Mouse (Mus musculus) CH12.LX (cell line): ENCODE measurements at regions not wholly inside any gene's neighbourhood (a gene's known extent, or its start where the extent isn't known, plus 50 kb on each side); places are given as distances from the start of the nearest gene placed in this dataset.

Experiments used
- BHLHE40 ChIP-seq: IDR thresholded peaks from 2 replicates; pipeline ENCODE4 v1.6.1; 2011; ENCODE audit warnings: mild to moderate bottlenecking, low read depth, low read length, improper control_type of control experiment
- CTCF ChIP-seq, 2 experiments: IDR thresholded peaks in 1 of 2; conservative IDR thresholded peaks in 1 of 2; 2 replicates each; pipeline ENCODE4 v1.5.1; 2011 to 2012; ENCODE audit warnings: low read depth in 2 of 2, low read length in 2 of 2, improper control_type of control experiment in 1 of 2, inconsistent platforms in 1 of 2, mild to moderate bottlenecking in 1 of 2, moderate library complexity in 1 of 2
- E2F4 ChIP-seq: IDR thresholded peaks from 2 replicates; pipeline ENCODE4 v1.6.1; 2011; ENCODE audit warnings: low read depth, low read length, improper control_type of control experiment; ENCODE audit not compliant: insufficient replicate concordance
- EP300 ChIP-seq: IDR thresholded peaks from 2 replicates; pipeline ENCODE4 v1.6.1; 2011; ENCODE audit warnings: low read length, improper control_type of control experiment
- GABPA ChIP-seq: IDR thresholded peaks from 2 replicates; pipeline ENCODE4 v1.6.1; 2012; ENCODE audit warnings: low read depth, low read length, improper control_type of control experiment, inconsistent platforms; ENCODE audit not compliant: insufficient replicate concordance
- HCFC1 ChIP-seq: IDR thresholded peaks from 2 replicates; pipeline ENCODE4 v1.6.1; 2012; ENCODE audit warnings: low read depth, mild to moderate bottlenecking, inconsistent platforms, low read length, improper control_type of control experiment
- MAX ChIP-seq: IDR thresholded peaks from 2 replicates; pipeline ENCODE4 v1.6.1; 2011; ENCODE audit warnings: low read length, improper control_type of control experiment
- MEF2A ChIP-seq: IDR thresholded peaks from 2 replicates; pipeline ENCODE4 v1.6.1; 2014; ENCODE audit warnings: low read depth, mild to moderate bottlenecking, inconsistent platforms, low read length, improper control_type of control experiment, borderline replicate concordance
- TBP ChIP-seq: conservative IDR thresholded peaks from 2 replicates; pipeline ENCODE4 v1.6.1; 2011; ENCODE audit warnings: low read depth, low read length, improper control_type of control experiment
- ZMIZ1 ChIP-seq: IDR thresholded peaks from 2 replicates; pipeline ENCODE4 v1.6.1; 2012; ENCODE audit warnings: low read depth, mild to moderate bottlenecking, inconsistent platforms, low read length, improper control_type of control experiment

DNA sequence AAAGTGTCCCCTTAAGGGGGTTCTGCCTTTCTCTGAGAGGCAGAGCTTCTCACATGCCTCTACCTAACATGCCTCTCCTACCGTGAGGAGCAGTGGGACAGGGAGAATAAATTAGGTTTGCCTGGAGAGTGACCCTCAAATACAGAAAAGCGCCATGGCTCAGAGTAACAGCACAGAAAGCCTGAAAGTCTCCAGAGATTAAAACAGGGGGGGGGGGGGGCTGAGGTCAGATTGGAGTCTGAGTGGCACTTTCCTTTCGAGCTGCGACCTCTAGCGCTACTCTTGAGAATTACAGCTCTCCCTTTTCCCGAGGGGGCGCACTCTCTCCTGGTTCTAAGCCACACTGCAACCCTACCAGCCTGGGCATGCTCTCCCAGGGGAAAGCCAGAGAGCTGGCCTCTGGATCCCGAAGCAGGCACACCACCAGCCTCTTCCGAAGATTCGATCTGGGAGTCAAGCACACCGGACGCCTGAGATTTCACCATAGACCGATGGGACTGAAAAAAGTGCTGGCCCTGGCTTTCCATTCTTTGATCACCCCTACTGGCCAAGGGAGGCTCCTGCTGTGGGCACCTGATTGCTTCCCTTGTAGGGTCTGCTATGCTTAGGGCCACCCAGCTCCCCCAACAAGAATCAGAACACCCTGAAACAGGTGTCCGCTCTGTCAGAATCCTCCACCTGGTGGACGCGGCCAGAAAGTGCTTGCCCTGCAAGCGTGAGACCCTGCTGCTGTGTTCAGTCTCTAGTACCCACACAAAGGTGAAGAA lies 57.5 kb upstream of the Cdkn3 start:
- TF ChIP-seq BHLHE40 = 0 out of 2 replicates have a peak, but pooled peaks have one; percentile 16
- TF ChIP-seq CTCF (conservative IDR thresholded peaks at IDR 0.05 in 1 of 2, IDR thresholded peaks at IDR 0.05 in 1 of 2; ENCODE audit: low read depth in 2 of 2, low read length in 2 of 2) = peak; percentile 52 to 97
- TF ChIP-seq E2F4 = no peak
- no peak for TF ChIP-seq HCFC1
- no peak for TF ChIP-seq EP300
- no peak for TF ChIP-seq TBP
- no peak for TF ChIP-seq MEF2A
- TF ChIP-seq MAX = no peak
- no peak for TF ChIP-seq GABPA
- no peak for TF ChIP-seq ZMIZ1
